Mouse (Mus musculus) stomach, embryonic 14.5 days (tissue): ENCODE data around the gene Filip1. TPM values are rescaled to one million over a fixed set of nuclear protein-coding genes. Genes with fewer than 3 reads are reported as not detected.

Source experiments
- ATAC-seq: fragments of 200-750 bp; cut with Nextera tagmentation; 2 replicates; pipeline ENCODE4 v1.8.0; 2017; ENCODE audit warnings: low read depth, moderate TSS enrichment; ENCODE audit not compliant: insufficient number of reproducible peaks, insufficient read depth, low FRiP score
- H3K27ac ChIP-seq: fragments of 300-500 bp; sonication (generic); 2 replicates; pipeline ENCODE4 v1.5.1; 2014; ENCODE audit warnings: mild to moderate bottlenecking, low read length, moderate library complexity, mixed read lengths
- H3K27me3 ChIP-seq: fragments of 300-500 bp; sonication (generic); 2 replicates; pipeline ENCODE4 v1.6.1; 2014; ENCODE audit warnings: low read length, control low read depth, mixed read lengths; ENCODE audit not compliant: control insufficient read depth, insufficient read depth
- H3K36me3 ChIP-seq: fragments of 300-500 bp; sonication (generic); 2 replicates; pipeline ENCODE4 v1.6.1; 2014; ENCODE audit warnings: mild to moderate bottlenecking, control low read depth, low read length, moderate library complexity, mixed read lengths; ENCODE audit not compliant: control insufficient read depth, insufficient read depth
- H3K4me1 ChIP-seq: fragments of 300-500 bp; sonication (generic); 2 replicates; pipeline ENCODE4 v1.6.1; 2014; ENCODE audit warnings: low read length, control low read depth, mixed read lengths; ENCODE audit not compliant: control insufficient read depth, insufficient read depth
- H3K4me2 ChIP-seq: fragments of 300-500 bp; sonication (generic); replicated peaks from 2 replicates; pipeline ENCODE4 v1.6.1; 2014; ENCODE audit warnings: low read depth, low read length, control low read depth
- H3K4me3 ChIP-seq: fragments of 300-500 bp; sonication (generic); 2 replicates; pipeline ENCODE4 v1.5.1; 2014; ENCODE audit warnings: low read depth, low read length, control low read depth
- H3K9ac ChIP-seq: fragments of 300-500 bp; sonication (generic); replicated peaks from 2 replicates; pipeline ENCODE4 v1.6.1; 2014; ENCODE audit warnings: low read depth, mild to moderate bottlenecking, control low read depth, low read length, moderate library complexity, mixed read lengths
- H3K9me3 ChIP-seq: fragments of 300-500 bp; sonication (generic); 2 replicates; pipeline ENCODE4 v1.6.1; 2016; ENCODE audit warnings: low read depth, low read length, control low read depth; ENCODE audit not compliant: control insufficient read depth
- WGBS: fragments of 180-500 bp; shearing (Covaris S2); extraction: QIAGEN DNeasy Blood & Tissue Kit; methylation state at CpG from one replicate; pipeline ENCODE4 v1.1.7; 2014; 5-methylcytosine and 5-hydroxymethylcytosine counted together
- polyA plus RNA-seq: library from polyadenylated mRNA; unstranded; fragments of >200 nt; fragmentation: Nextera tagmentation; extraction: Ambion mirVana; gene quantifications from 2 replicates; pipeline ENCODE4 v1.2.1, GENCODE M21; 2014

Filip1 gene
- polyA plus RNA-seq, 1 experiment from 2014 or later: 10.9 TPM

DNA sequence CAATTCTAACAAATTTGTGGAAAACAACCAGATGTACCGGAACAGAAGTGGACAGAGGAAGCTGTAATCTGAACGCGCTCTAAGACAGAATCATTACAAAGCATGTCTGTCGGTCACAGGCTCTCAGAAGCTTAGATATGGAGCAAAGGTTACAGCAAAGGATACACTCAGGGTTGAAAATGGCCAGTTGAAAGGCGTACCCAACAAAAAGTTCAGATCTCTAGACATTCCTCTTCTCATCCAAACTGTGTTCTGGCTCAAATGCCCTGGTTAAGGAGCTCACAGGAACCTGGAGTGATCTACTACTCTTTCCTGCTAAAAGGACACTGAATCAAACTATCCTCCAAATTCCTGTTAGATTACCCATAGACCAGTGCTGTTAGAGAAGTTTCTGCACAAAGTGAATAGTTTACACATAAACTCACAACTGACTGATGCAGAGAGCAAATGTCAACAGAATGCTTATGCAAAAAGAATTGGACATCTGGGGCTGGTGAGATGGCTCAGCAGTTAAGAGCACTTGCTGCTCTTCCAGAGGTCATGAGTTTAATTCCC lies 245.6 kb downstream of the Filip1 start:
- no peaks in the 10 kb centered on the region for H3K27me3 ChIP-seq
- no peaks in the 10 kb centered on the region for H3K4me1 ChIP-seq
- no peak overlapping the region for H3K4me3 ChIP-seq
- 81% methylated on average over 5 of the region's 5 CpGs for WGBS
- no peak overlapping the region for H3K27ac ChIP-seq
- H3K36me3 ChIP-seq: no peaks in the 10 kb centered on the region; the same call in 1 of the 2 replicates
- no peak for ATAC-seq
- no peak overlapping the region for H3K9ac ChIP-seq
- no peaks in the 10 kb centered on the region for H3K9me3 ChIP-seq
- no peak overlapping the region for H3K4me2 ChIP-seq

DNA sequence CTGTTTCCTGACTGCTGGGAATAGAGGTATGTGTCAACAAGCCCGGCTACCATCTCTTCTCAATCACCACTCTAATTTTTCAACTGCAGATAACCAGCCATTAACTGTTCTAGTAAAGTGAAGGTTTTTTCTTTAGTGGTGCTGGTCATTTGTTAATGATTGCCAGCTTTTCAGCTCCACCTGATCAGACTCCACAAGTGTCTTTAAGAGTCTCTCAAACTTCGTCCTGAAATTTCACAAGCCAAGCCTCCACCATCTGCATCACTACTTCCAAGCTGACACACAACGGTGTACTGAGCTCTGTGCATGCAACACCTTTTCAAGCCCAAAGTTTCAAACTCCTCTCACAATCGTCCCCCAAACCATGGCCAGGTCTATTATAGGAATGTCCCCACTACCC lies 247.3 kb downstream of the Filip1 start:
- Histone ChIP-seq H3K9ac (no peak overlapping the region), H3K4me3 (no peak overlapping the region), H3K4me1 (peaks cover 2% of the 10 kb centered on the region; the same call in 1 of the 2 replicates), H3K27me3 (no peaks in the 10 kb centered on the region), H3K36me3 (no peaks in the 10 kb centered on the region), H3K9me3 (no peaks in the 10 kb centered on the region), H3K4me2 (no peak overlapping the region), H3K27ac (no peak overlapping the region)
- ATAC-seq: no peak
- WGBS: 83% methylated on average over 4 of the region's 4 CpGs

Other genes starting within 250 kb of the Filip1 start
- gene Tmem30a, start 219.3 kb downstream of the Filip1 start, polyA plus RNA-seq: 64.6 and 67.3 TPM in 2 replicates
- gene Senp6, start 54.1 kb upstream of the Filip1 start, polyA plus RNA-seq: 76.8 and 78.7 TPM in 2 replicates
- gene Myo6, start 152.2 kb upstream of the Filip1 start, polyA plus RNA-seq: 50.6 and 54.9 TPM in 2 replicates